Mouse (Mus musculus) heart, adult 2 months (tissue): Measurements from ENCODE around the gene Fads3. TPM values are rescaled to one million over a fixed set of nuclear protein-coding genes. Genes with fewer than 3 reads are reported as not detected.

Experiments used
- DNase-seq, 2 experiments: peaks; one replicate each; pipeline ENCODE4 v3.0.0; 2021
- H3K27ac ChIP-seq: fragments of 200-600 bp; 2 replicates; pipeline ENCODE4 v1.8.1; 2022
- H3K27me3 ChIP-seq: fragments of 200-500 bp; 2 replicates; pipeline ENCODE4 v1.6.1; 2012; ENCODE audit warnings: mild to moderate bottlenecking, low read length, inconsistent platforms, mixed read lengths; ENCODE audit not compliant: control insufficient read depth, insufficient read depth
- H3K36me3 ChIP-seq: fragments of 200-500 bp; 2 replicates; pipeline ENCODE4 v1.6.1; 2012; ENCODE audit warnings: low read length, inconsistent platforms; ENCODE audit not compliant: control insufficient read depth, insufficient read depth
- H3K4me1 ChIP-seq: fragments of 200-500 bp; 2 replicates; pipeline ENCODE4 v1.6.1; 2011; ENCODE audit warnings: low read length; ENCODE audit not compliant: control insufficient read depth, insufficient read depth
- H3K4me3 ChIP-seq: fragments of 200-600 bp; 2 replicates; pipeline ENCODE4 v1.8.1; 2022
- H3K79me2 ChIP-seq: fragments of 200-500 bp; replicated peaks from 2 replicates; pipeline ENCODE4 v1.6.1; 2012; ENCODE audit warnings: mild to moderate bottlenecking, inconsistent platforms, low read length, moderate library complexity, mixed read lengths; ENCODE audit not compliant: control insufficient read depth, insufficient read depth
- H3K9ac ChIP-seq: fragments of 200-500 bp; 2 replicates; pipeline ENCODE4 v1.6.1; 2012; ENCODE audit warnings: low read depth, mild to moderate bottlenecking, control low read depth, inconsistent platforms, low read length, mixed read lengths
- CTCF ChIP-seq: fragments of 200-600 bp; IDR thresholded peaks from 2 replicates; pipeline ENCODE4 v1.8.1; 2022; ENCODE audit warnings: antibody characterized with exemption, mild to moderate bottlenecking, moderate library complexity
- EP300 ChIP-seq: fragments of 200-500 bp; IDR thresholded peaks from 2 replicates; pipeline ENCODE4 v1.6.1; 2011; ENCODE audit warnings: low read depth, low read length, control low read depth; ENCODE audit not compliant: insufficient read depth
- POLR2A ChIP-seq: fragments of 200-500 bp; IDR thresholded peaks from 2 replicates; pipeline ENCODE4 v1.6.1; 2011; ENCODE audit warnings: mild to moderate bottlenecking, low read depth, low read length, control low read depth; ENCODE audit not compliant: insufficient read depth
- WGBS: fragments of 180-500 bp; shearing (Covaris S2); methylation state at CpG from one replicate; pipeline ENCODE4 v1.1.7; 2018; 5-methylcytosine and 5-hydroxymethylcytosine counted together
- intact Hi-C: fragments of 180-260 bp; cut with DNase I; formaldehyde crosslinking; loops from one replicate; pipeline ENCODE4 v1.15.1; 2025
- long read RNA-seq: library from polyadenylated mRNA; stranded (forward); transcript quantifications from one replicate; pipeline ENCODE4 v2.0.0, GENCODE M21; 2021
- polyA plus RNA-seq: library from polyadenylated mRNA; depleted of rRNA; stranded (reverse); fragments of >200 nt; gene quantifications from 2 replicates; pipeline ENCODE4 v1.2.3, GENCODE M21; 2012; rRNA removed
- total RNA-seq, 2 experiments: library from RNA; stranded (reverse); gene quantifications; 2 replicates each; pipeline ENCODE4 v1.2.3; 2021

Fads3 gene
- 10 to 100 TPM; 29.7 to 33.7 TPM for total RNA-seq
- 104 and 135 TPM in 2 replicates for polyA plus RNA-seq
- long read RNA-seq, transcript Fads3-201 (12 exons, 3,687 nt): major isoform, 27 of 34 reads
- long read RNA-seq, partial matches to known transcripts: 2 of 34 reads
- long read RNA-seq, other reads (novel, unspliced or antisense): 5 of 34 reads

- Histone ChIP-seq H3K79me2 (no peaks in the 10 kb centered on the region), H3K4me3 (peak within 1 kb of the TSS; percentile 68), H3K36me3 (no peaks in the 10 kb centered on the region), H3K4me1 (peaks cover 22% of the 10 kb centered on the region), H3K27me3 (no peaks in the 10 kb centered on the region), H3K27ac (peak within 1 kb of the TSS; percentile 90), H3K9ac (peak within 1 kb of the TSS; percentile 76)
- TF ChIP-seq POLR2A (peak; percentile 86), EP300 (0 out of 2 replicates have a peak, but pooled peaks have one; percentile 7), CTCF (peak; percentile 42)
- under 1% methylated on average over 64 of the region's 69 CpGs for WGBS
- DNase-seq: peak; percentile 89 to 92
- intact Hi-C loops: loop anchor here (5.0 kb wide), 1 partner anchor 61 kb away; the partner anchor contains the start of gene Fads2
These were observed at the start of gene Fads3 for GRCm38 (mm10) chr19:10041388-10042148. Gene Fads3, plus strand, starts transcription at chr19:10041569.

DNA sequence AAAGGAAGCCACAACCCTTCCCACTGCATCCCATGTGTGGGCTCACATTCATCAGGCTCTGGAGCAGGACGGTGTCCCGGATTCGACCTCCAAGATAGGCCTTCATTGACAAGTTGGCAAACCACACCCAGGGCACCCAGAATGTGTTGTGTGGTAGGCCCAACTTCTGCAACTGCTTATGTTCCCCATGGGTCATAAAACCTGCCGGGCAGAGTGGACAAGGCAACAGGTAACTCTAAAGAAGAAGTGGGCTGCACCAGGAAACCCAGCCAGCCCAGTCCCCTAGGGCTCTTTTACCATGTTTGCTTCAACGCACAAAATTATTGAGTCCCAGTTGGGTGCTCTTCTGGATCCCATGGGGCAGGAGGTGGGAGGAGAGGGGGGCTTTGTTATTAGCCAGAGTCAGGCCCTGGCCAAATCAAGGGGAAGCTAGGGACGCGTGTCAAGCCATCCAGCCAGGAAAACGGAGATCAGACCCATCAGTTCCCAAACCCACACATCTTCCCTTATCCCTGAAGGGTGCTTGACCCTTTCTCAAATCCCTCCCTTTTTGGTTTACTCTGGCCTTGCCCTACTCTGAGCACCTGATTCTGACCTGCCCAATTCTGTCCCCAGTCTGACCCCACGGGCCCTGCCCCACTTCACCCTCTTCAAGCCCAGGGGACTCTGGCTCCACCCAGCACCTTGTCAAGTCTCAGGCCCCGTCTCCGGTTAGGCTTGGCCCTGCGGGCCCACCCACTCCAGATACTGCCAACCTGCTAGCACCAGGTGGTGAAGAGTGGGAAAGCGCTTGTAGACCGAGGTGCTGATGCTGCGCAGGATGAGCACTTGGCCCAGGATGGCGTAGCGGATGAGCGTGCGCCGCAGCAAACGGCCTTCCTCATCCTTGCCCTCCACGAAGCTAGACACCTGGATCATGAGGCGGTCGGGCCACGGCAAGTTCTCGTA lies 49.1 kb upstream of the Fads3 start:
- H3K36me3 ChIP-seq: no peaks in the 10 kb centered on the region
- no peaks in the 10 kb centered on the region for H3K27me3 ChIP-seq
- TF ChIP-seq POLR2A (no peak), EP300 (no peak), CTCF (no peak)
- no peak overlapping the region for H3K4me3 ChIP-seq
- H3K27ac ChIP-seq: no peak overlapping the region
- H3K9ac ChIP-seq: no peak overlapping the region
- intact Hi-C loops: no loop called here
- H3K79me2 ChIP-seq: no peaks in the 10 kb centered on the region
- H3K4me1 ChIP-seq: peaks cover 2% of the 10 kb centered on the region
- 68% methylated on average over 26 of the region's 26 CpGs for WGBS
- DNase-seq: no peak

DNA sequence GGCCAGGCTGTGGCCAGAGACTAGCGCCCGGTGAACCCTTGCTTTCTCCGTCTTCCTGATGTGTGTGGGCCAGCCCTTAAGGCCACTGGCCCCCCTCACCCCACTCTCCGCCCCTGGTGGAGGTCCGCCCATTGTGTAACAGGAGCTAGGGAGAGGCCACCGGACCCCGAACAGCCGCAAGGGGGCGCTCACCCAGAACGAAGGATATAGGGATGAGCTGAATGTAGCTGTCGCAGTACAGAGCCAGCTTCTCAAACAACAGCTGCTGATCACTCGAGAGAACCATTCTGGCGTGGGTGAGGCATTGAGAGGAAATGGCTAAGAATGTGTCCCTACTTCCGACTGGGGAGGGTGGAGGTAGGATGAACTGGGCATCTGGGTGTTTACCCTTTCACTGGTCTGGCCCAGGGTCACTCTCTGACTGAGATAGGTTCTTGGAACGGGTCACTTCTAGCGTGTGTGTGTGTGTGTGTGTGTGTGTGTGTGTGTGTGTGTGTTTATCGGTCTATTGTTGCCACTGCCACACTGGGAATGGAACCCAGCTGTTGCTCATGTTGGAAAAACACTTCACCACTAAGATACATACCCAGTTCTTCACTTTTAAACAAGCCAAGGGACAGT lies 48.2 kb upstream of the Fads3 start:
- 10% methylated on average over 17 of the region's 17 CpGs for WGBS
- Histone ChIP-seq H3K4me1 (peaks cover 2% of the 10 kb centered on the region), H3K79me2 (no peaks in the 10 kb centered on the region), H3K4me3 (no peak overlapping the region), H3K9ac (no peak overlapping the region), H3K36me3 (no peaks in the 10 kb centered on the region), H3K27me3 (no peaks in the 10 kb centered on the region), H3K27ac (no peak overlapping the region)
- intact Hi-C loops: no loop called here
- TF ChIP-seq CTCF: peak; percentile 92
- TF ChIP-seq EP300: peak; percentile 56; the same call in 1 of the 2 replicates
- TF ChIP-seq POLR2A: no peak
- DNase-seq: peak; percentile 86 to 90

GRCm38 (mm10) chr19:9997204-9998062 lies 43.9 kb upstream of the Fads3 start:
- DNase-seq: no peak
- 73% methylated on average over 12 of the region's 12 CpGs for WGBS
- Histone ChIP-seq H3K9ac (no peak overlapping the region), H3K27ac (no peak overlapping the region), H3K4me3 (no peak overlapping the region), H3K79me2 (no peaks in the 10 kb centered on the region), H3K4me1 (peaks cover 2% of the 10 kb centered on the region), H3K36me3 (no peaks in the 10 kb centered on the region), H3K27me3 (no peaks in the 10 kb centered on the region)
- TF ChIP-seq CTCF: no peak
- no peak for TF ChIP-seq POLR2A
- no peak for TF ChIP-seq EP300
- intact Hi-C loops: no loop called here

DNA sequence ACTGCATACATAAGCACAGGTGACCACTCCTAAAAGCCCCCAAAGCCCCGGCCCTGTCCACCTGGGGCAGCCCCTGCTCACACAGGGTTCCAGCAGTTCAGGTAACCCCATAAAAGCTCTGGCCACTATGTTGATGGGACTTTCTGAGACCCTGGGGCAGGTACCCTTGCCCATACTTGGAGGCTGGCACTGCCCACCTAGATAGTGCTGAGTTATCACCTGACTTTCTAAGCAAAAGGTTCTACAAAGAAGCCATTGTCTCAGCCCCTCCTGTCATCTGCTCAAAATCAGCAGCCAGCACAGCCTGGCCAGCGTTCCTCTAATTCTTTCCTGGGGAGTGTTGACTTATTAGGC lies 43.3 kb upstream of the Fads3 start:
- Histone ChIP-seq H3K4me1 (peaks cover 2% of the 10 kb centered on the region), H3K79me2 (no peaks in the 10 kb centered on the region), H3K27me3 (no peaks in the 10 kb centered on the region), H3K36me3 (no peaks in the 10 kb centered on the region), H3K9ac (no peak overlapping the region), H3K4me3 (no peak overlapping the region), H3K27ac (no peak overlapping the region)
- WGBS: 78% methylated on average over 2 of the region's 2 CpGs
- no peak for DNase-seq
- intact Hi-C loops: no loop called here
- TF ChIP-seq EP300 (no peak), POLR2A (no peak), CTCF (no peak)
